In the genomic region with DNA sequence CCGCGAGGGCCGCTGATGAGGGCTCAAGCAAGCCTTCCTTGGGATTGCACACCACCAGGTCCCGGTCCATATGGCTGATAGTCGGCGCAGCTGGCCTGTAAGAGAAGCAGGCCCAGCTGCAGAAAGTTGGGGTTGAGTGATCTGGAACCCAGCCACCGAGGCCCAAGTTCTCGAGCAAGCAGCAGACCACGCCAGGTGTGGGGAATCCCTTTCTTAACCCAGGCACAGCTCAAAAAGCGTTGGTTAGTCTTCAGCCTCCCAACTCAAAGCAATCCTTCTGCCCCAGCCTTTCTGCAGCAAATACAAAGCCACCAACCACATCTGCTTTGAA, we compare ENCODE assay signal across 8 mouse cellular contexts. TPM values are rescaled to one million over a fixed set of nuclear protein-coding genes. Genes with fewer than 3 reads are reported as not detected.
DNase-seq lines count a peak whose midpoint lies in the region; ATAC-seq and TF ChIP-seq lines count a peak whose summit lies in the region.

TSS of gene Tpmt (minus strand) at position 121 of the 331 bp plus-strand sequence.

- no peak for DNase-seq in layer of hippocampus, adult 2 months (ENCODE audit: low spot score in 2 of 2)
- no peak for DNase-seq in layer of hippocampus, adult 8-10 months (ENCODE audit: low spot score in 2 of 2)
- no peak for DNase-seq in adrenal gland, postnatal 14 days
- peak; percentile 50 to 73 for DNase-seq in kidney, postnatal 36 days
- no peak for DNase-seq in ovary, postnatal 14 days (ENCODE audit: low spot score)
- DNase-seq in left cerebral cortex, postnatal 36 days (ENCODE audit: low spot score in 2 of 2), result no peak

- WGBS in forebrain, embryonic 15.5 days, result 15% methylated on average over 10 of the region's 10 CpGs
- 15% methylated on average over 10 of the region's 10 CpGs for WGBS in neural tube, embryonic 12.5 days

- H3K27me3 ChIP-seq in forebrain, embryonic 15.5 days, result no peaks in the 10 kb centered on the region
- H3K27me3 ChIP-seq in neural tube, embryonic 12.5 days (replicated peaks), result no peaks in the 10 kb centered on the region

- peak within 1 kb of the TSS; percentile 95 for H3K4me2 ChIP-seq in forebrain, embryonic 15.5 days (replicated peaks)
- peak within 1 kb of the TSS; percentile 85 for H3K4me2 ChIP-seq in neural tube, embryonic 12.5 days (replicated peaks)

- ATAC-seq in forebrain, embryonic 15.5 days (replicated peaks), result no peak
- no peak for ATAC-seq in neural tube, embryonic 12.5 days (ENCODE audit: low FRiP score, low read depth)

- no peak for TF ChIP-seq CTCF in layer of hippocampus, adult 2 months (conservative IDR thresholded peaks at IDR 0.05)

- peaks cover 17% of the 10 kb centered on the region for H3K4me1 ChIP-seq in forebrain, embryonic 15.5 days
- peaks cover 14% of the 10 kb centered on the region for H3K4me1 ChIP-seq in neural tube, embryonic 12.5 days

- H3K9me3 ChIP-seq in forebrain, embryonic 15.5 days, result no peaks in the 10 kb centered on the region
- H3K9me3 ChIP-seq in neural tube, embryonic 12.5 days, result no peaks in the 10 kb centered on the region

- peak within 1 kb of the TSS; percentile 73 for H3K27ac ChIP-seq in layer of hippocampus, adult 2 months
- peak within 1 kb of the TSS; percentile 70 for H3K27ac ChIP-seq in forebrain, embryonic 15.5 days (replicated peaks)
- peak within 1 kb of the TSS; percentile 46; the same call in 1 of the 2 replicates for H3K27ac ChIP-seq in neural tube, embryonic 12.5 days

- H3K9ac ChIP-seq in forebrain, embryonic 15.5 days (replicated peaks), result peak within 1 kb of the TSS; percentile 80
- peak within 1 kb of the TSS; percentile 78 for H3K9ac ChIP-seq in neural tube, embryonic 12.5 days

- intact Hi-C loops in left cerebral cortex, postnatal 36 days (cut with DNase I), result no loop called here

- H3K36me3 ChIP-seq in forebrain, embryonic 15.5 days, result peaks cover 12% of the 10 kb centered on the region; the same call in 1 of the 2 replicates
- H3K36me3 ChIP-seq in neural tube, embryonic 12.5 days, result peaks cover 12% of the 10 kb centered on the region; the same call in 1 of the 2 replicates

- H3K4me3 ChIP-seq in layer of hippocampus, adult 2 months, result peak within 1 kb of the TSS; percentile 86
- peak within 1 kb of the TSS; percentile 86 for H3K4me3 ChIP-seq in forebrain, embryonic 15.5 days
- H3K4me3 ChIP-seq in neural tube, embryonic 12.5 days, result peak within 1 kb of the TSS; percentile 75

RNA-seq across cellular contexts. Expression of gene Tpmt, which starts in this region (rescaled TPM):
- 10 to 100 TPM; 10.5 to 12.4 TPM for total RNA-seq in layer of hippocampus, adult 2 months (2021)
- 10 to 100 TPM in 2 of 4 experiments, 1 to 10 TPM in 2; 7.8 to 11.9 (median 9.4) TPM for total RNA-seq in layer of hippocampus, adult 8-10 months (2022)
- total RNA-seq in adrenal gland, postnatal 14 days (2021), result 9.1 and 13.8 TPM in 2 replicates
- polyA plus RNA-seq in forebrain, embryonic 15.5 days (2015; fragmentation: Nextera tagmentation; extraction: Ambion mirVana), result 23.2 and 23.6 TPM in 2 replicates
- polyA plus RNA-seq in neural tube, embryonic 12.5 days (2016; fragmentation: Nextera tagmentation; extraction: Ambion mirVana), result 35.9 and 37.8 TPM in 2 replicates
- 1 to 10 TPM; 9.7 to 10.0 TPM for total RNA-seq in left cerebral cortex, postnatal 36 days (2021)

Comparison
In these comparisons a context has a peak if more than half of its experiments do, and no peak if none do; other contexts are left out.
1. DNase-seq: peak in kidney, postnatal 36 days (2 of 2); none in layer of hippocampus, adult 2 months (0 of 2), layer of hippocampus, adult 8-10 months (0 of 2), adrenal gland, postnatal 14 days (single experiment), ovary, postnatal 14 days (single experiment) and left cerebral cortex, postnatal 36 days (0 of 2).
2. Peak in every context shown above with its lines, with median percentiles within 50 percentile points of each other: H3K27ac ChIP-seq and H3K4me3 ChIP-seq.